Mouse (Mus musculus) adrenal gland, postnatal 36 days (tissue): ENCODE data around the gene Etfb. TPM values are rescaled to one million over a fixed set of nuclear protein-coding genes. Genes with fewer than 3 reads are reported as not detected.
"Not testable (repeated sequence)": the region's sequence is repeated elsewhere in the genome, so short reads cannot be mapped to it uniquely, and the experiment has no call there.

Experiments
- DNase-seq, 2 experiments: peaks; one replicate each; pipeline ENCODE4 v3.0.0; 2021; ENCODE audit warnings: mixed read lengths in 1 of 2
- long read RNA-seq, 2 experiments: library from polyadenylated mRNA; stranded (forward); transcript quantifications; one replicate each; pipeline ENCODE4 v2.0.0; 2021; ENCODE audit warnings: borderline sequencing depth in 2 of 2
- total RNA-seq, 2 experiments: library from RNA; stranded (reverse); gene quantifications; 2 replicates each; pipeline ENCODE4 v1.2.3; 2021

Gene Etfb
- total RNA-seq, result 100 to 1,000 TPM; 504 to 548 TPM
- long read RNA-seq, experiment 1, transcript Etfb-201 (6 exons, 893 nt), result major isoform, 635 of 716 reads
- long read RNA-seq, experiment 1, partial matches to known transcripts, result 69 of 716 reads
- long read RNA-seq, experiment 1, other reads (novel, unspliced or antisense), result 9 of 716 reads
- long read RNA-seq, experiment 2, transcript Etfb-201 (6 exons, 893 nt), result major isoform, 362 of 411 reads
- long read RNA-seq, experiment 2, partial matches to known transcripts, result 41 of 411 reads
- long read RNA-seq, experiment 2, other reads (novel, unspliced or antisense), result 7 of 411 reads

GRCm38 (mm10) chr7:43443917-43444293 is at the start of gene Etfb, which contains the start of gene Gm45233:
Gene Etfb, plus strand, starts transcription at chr7:43444083.
Gene Gm45233, plus strand, starts transcription at chr7:43444128.
- peak; percentile 96 for DNase-seq

- no peak for DNase-seq
These were observed 44.4 kb upstream of the Etfb start for GRCm38 (mm10) chr7:43399501-43399900.

GRCm38 (mm10) chr7:43402718-43403117 is 41.2 kb upstream of the Etfb start:
- DNase-seq, result no peak

GRCm38 (mm10) chr7:43407573-43407972 is 36.3 kb upstream of the Etfb start:
- no peak for DNase-seq

GRCm38 (mm10) chr7:43408131-43408553 is 35.7 kb upstream of the Etfb start, which contains the start of gene Siglecg:
Gene Siglecg, plus strand, starts transcription at chr7:43408204.
- DNase-seq, result no peak

- no peak for DNase-seq
These were observed 34.8 kb upstream of the Etfb start for GRCm38 (mm10) chr7:43409084-43409483.

GRCm38 (mm10) chr7:43411724-43412123 is 32.2 kb upstream of the Etfb start:
- not testable (repeated sequence) for DNase-seq

GRCm38 (mm10) chr7:43417298-43417697 is 26.6 kb upstream of the Etfb start:
- no peak for DNase-seq

- DNase-seq, result peak; percentile 89 to 92
These were observed 20.8 kb upstream of the Etfb start for GRCm38 (mm10) chr7:43422995-43423617.

- no peak for DNase-seq
These were observed 19.8 kb upstream of the Etfb start for GRCm38 (mm10) chr7:43423991-43424625.

GRCm38 (mm10) chr7:43427406-43427805 is 16.5 kb upstream of the Etfb start, which contains the start of gene Lim2:
Gene Lim2, plus strand, starts transcription at chr7:43427670.
- no peak for DNase-seq

GRCm38 (mm10) chr7:43429500-43429899 is 14.4 kb upstream of the Etfb start:
- no peak for DNase-seq

- no peak for DNase-seq
These were observed 11.0 kb upstream of the Etfb start for GRCm38 (mm10) chr7:43432891-43433290.

GRCm38 (mm10) chr7:43434676-43435075 is 9.2 kb upstream of the Etfb start:
- no peak for DNase-seq

- DNase-seq, result no peak
These were observed 7.3 kb upstream of the Etfb start, which contains the start of gene Nkg7 for GRCm38 (mm10) chr7:43436341-43437255. Gene Nkg7, plus strand, starts transcription at chr7:43437073.

- no peak for DNase-seq
These were observed 5.3 kb upstream of the Etfb start for GRCm38 (mm10) chr7:43438611-43439010.

- DNase-seq, result no peak
These were observed 3.4 kb upstream of the Etfb start, which contains the start of gene Cldnd2 for GRCm38 (mm10) chr7:43440482-43440881. Gene Cldnd2, plus strand, starts transcription at chr7:43440782.

GRCm38 (mm10) chr7:43441071-43441470 is 2.8 kb upstream of the Etfb start:
- DNase-seq, result no peak

- no peak for DNase-seq
These were observed 1.2 kb upstream of the Etfb start for GRCm38 (mm10) chr7:43442684-43443083.

- peak; percentile 87 to 91 for DNase-seq
These were observed 562 bp upstream of the Etfb start for GRCm38 (mm10) chr7:43443126-43443916.

GRCm38 (mm10) chr7:43447801-43448200 is 3.9 kb downstream of the Etfb start:
- no peak for DNase-seq
